Mouse (Mus musculus): ENCODE data around the gene Tifab.

DNA sequence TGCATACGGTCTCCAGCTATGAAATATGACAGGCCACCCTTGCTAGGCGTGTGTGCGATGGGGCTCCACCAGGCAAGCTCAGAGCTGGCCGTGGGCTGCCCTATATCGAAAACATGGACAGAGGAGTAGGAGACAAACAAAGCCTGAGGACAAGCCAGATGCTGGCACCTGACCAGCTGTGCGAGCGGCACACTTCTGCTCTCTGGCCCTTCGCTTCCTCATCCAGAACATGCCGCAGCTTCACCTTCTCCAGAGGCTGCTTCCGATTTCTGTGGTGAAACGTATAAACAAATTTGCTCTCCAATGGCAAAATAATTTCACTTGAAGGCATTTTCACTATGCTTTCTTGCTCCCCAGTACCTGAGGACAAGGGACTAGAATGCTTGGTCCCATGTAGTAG, 13.1 kb downstream of the Tifab start:
- no peak for TF ChIP-seq GATA1 (IDR thresholded peaks at IDR 0.05; ENCODE audit: low read length)
- TF ChIP-seq TAL1 (IDR thresholded peaks at IDR 0.05; ENCODE audit: low read length) = no peak

Measured in erythroblast, embryonic 14.5 days (primary cell).